Mouse (Mus musculus): ENCODE measurements at regions not wholly inside any gene's neighbourhood (a gene's known extent, or its start where the extent isn't known, plus 50 kb on each side); places are given as distances from the start of the nearest gene placed in this dataset.

GRCm38 (mm10) chr16:24218162-24218849 lies 175.0 kb upstream of the Lpp start:
- no peak for DNase-seq (ENCODE audit: low read depth, low spot score)

DNA sequence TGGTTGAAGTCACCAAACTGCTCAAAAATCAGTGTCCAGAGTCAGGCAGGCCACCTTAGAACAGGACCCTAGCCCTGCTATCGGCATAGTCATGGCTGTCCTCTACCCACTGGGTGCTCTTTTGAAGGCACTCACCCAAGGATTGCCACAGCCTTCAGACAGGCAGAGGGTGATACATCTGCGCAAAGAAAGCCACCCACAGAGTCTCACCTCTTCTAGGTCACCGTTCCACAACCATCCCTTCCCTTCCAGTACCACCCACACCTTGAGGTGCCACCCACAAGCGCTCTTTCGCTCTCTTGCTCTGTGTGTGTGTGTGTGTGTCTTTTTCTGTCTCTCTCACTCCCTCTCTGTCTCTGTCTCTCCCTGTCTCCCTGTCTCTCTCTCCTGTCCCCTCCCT lies 176.5 kb upstream of the Lpp start:
- DNase-seq (ENCODE audit: low read depth, low spot score): no peak

DNA sequence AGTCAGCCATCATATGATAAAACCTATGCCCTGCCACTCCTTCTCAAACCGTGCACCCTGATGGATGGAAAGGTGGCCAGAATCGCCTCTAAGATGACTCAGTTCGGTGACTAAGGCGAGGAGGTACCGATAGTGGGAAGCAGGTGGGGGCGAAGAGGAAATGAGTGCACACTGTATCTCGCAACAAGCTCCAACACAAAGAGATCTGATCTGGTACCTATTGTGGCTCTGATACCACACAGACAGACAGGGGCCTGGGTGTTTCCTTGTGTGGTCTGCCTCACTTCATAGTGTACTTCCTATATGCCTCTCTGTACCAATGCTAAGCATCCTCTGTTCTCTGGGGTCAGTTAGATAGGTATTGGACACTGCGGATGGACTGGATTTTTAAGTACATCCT lies 178.0 kb upstream of the Lpp start:
- DNase-seq (ENCODE audit: low read depth, low spot score): no peak

GRCm38 (mm10) chr16:24213577-24213976 lies 179.7 kb upstream of the Lpp start:
- DNase-seq (ENCODE audit: low read depth, low spot score): no peak

DNA sequence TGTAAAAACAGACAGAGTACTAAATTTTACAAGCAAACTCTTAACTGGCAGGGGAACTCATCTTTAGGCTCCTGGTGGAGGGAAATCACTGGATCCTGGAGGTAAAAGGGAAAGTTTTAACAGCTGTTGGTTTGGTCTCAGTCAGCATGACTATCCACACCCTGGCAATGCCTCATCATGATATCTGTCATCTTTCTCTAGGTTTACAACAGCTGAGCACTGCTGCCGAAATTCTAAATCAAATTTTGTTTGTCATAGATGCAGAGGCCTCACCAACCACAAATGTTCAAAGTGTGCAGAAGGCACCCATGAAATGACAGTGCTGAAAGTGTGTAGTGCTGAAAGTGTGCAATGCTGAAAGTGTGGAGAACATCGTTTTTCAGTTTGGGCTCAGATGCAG lies 180.6 kb upstream of the Lpp start:
- DNase-seq (ENCODE audit: low read depth, low spot score): no peak

GRCm38 (mm10) chr16:24211588-24211987 lies 181.7 kb upstream of the Lpp start:
- DNase-seq (ENCODE audit: low read depth, low spot score): no peak

DNA sequence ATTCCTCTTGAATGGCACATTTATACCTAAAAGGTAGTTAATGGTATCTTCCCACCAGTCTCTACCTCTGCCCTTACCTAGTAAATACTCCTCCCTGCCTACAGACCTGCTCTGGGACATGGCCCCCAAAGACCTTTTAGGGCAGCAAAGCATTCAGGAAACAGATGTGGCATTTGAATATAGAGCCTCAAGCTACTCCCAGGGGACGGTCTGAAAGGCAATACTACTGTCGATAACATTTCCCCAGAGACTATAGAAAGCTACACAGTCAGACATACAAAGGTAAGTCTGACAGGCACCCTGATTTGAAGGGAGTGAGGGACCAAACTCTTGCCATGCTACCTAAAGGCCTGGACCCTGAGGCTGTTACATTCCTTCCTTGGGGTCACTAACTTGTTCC lies 184.4 kb upstream of the Lpp start:
- no peak for DNase-seq (ENCODE audit: low read depth, low spot score)

DNA sequence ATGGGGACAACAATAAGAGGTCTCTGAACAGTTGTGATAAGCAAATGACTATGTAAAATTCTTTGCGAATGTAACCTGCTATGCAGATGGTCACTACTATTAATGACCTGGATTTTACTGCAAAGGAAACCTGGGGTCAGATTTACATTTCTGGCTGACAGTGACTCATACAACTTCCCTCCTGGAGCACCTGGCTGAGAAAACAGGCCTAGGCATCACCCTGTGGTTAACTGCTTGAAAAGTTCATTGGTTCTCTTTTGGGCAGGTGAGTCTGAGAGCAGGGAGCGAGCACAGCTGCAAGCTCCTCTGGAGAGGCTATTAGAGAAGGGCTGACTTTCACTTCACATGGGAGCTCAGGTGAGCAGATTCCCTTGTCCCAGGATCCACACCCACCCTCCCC lies 185.2 kb upstream of the Lpp start:
- no peak for DNase-seq (ENCODE audit: low read depth, low spot score)

DNA sequence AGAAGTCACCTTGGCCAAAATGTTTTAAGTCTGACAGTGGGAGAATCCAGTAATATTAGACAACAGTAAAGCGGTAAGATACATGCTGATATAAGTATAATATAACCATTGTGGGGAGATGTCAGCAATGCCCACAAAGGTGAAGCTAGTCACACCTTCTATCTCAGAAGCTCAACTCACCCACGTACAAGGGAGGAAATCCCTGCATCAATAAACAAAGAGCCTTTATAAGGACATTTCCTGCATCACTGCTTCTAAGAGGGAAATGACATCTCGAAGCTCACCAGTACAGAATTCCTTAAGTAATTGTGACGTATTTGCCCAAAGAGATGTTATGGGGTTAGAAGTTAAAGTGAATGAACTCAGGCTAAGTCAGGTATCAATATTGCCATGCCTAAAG lies 186.3 kb upstream of the Lpp start:
- no peak for DNase-seq (ENCODE audit: low read depth, low spot score)

- DNase-seq (ENCODE audit: low read depth, low spot score): no peak
Observed at GRCm38 (mm10) chr16:24206461-24206861, 186.8 kb upstream of the Lpp start.

- DNase-seq (ENCODE audit: low read depth, low spot score): no peak
Observed at GRCm38 (mm10) chr16:24205594-24205993, 187.7 kb upstream of the Lpp start.

DNA sequence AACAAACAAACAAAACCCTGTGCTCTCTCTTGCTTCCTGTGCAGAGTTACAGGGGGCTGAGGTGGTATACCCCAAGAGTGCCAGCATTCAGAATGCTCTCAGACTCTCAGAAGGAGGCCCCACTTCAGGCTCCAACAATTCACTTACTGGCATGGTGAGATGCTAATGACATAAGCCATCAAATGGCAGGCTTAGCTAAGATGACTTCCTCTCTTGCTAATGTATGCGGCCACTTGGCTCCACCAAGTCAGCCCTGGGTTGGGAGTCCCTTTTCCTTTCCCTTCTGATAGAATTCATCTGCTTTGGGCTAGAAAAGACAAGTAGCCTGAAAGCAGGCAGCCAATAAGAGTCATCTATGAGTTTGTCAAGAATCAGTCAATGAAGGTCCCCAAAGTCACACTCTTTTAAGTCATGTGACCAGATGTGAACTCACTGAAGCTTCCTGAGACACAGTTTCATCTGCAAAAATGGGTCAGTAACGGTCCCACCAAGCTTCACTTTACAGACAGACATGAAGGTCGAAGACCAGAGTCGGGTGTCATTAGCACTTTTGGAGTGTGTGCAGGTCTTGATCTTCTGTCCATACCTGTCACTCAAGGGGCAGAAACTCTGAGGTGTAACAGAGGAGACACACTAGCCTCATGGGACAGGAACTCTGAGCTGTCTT lies 189.1 kb upstream of the Lpp start:
- DNase-seq (ENCODE audit: low read depth, low spot score): no peak

- DNase-seq (ENCODE audit: low read depth, low spot score): no peak
Observed at GRCm38 (mm10) chr16:24202653-24203052, 190.7 kb upstream of the Lpp start.

GRCm38 (mm10) chr16:24201455-24201854 lies 191.9 kb upstream of the Lpp start:
- DNase-seq (ENCODE audit: low read depth, low spot score): no peak

GRCm38 (mm10) chr16:24200200-24200599 lies 193.1 kb upstream of the Lpp start:
- DNase-seq (ENCODE audit: low read depth, low spot score): no peak

GRCm38 (mm10) chr16:24199408-24200167 lies 193.7 kb upstream of the Lpp start:
- DNase-seq (ENCODE audit: low read depth, low spot score): no peak

GRCm38 (mm10) chr16:24198291-24198690 lies 195.0 kb upstream of the Lpp start:
- DNase-seq (ENCODE audit: low read depth, low spot score): no peak

DNA sequence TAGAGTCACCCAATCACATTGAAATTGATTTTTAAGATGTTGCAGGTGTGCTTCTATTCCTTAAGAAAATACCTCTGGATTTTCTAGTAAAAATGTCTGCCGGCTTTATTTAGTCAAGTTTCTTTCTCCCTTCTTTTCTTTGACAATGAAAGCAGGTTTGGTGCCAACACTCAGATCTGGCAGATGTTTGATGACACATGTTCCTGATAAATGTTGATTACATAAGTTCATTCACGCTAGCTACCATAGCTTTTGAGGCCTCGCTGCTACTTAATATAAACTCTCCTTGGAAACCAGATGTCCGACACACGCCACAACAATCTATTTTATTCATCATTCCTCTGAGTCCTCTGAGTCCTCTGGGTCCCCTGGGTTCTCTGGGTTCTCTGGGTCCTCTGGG lies 195.7 kb upstream of the Lpp start:
- no peak for DNase-seq (ENCODE audit: low read depth, low spot score)

DNA sequence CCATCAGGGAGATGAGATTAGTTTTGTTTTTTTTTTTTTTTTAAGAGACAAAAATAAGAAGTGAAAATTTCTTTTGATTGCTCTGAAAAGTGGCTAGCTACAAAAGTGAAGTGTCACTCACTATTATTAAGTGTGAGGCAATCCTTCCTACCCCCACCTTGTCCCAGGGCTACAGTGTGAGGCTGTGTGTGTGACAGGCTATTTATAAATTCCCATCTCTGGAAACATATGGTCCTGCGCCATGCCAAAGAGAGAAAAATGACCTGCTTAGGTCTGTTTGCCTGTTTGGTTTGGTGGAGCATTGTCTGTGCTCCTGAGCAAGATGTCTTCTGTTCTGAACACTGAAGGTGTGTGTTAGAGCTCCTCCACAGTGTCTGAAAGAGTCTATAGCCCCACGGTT lies 199.4 kb upstream of the Lpp start:
- DNase-seq (ENCODE audit: low read depth, low spot score): no peak

- DNase-seq (ENCODE audit: low read depth, low spot score): no peak
Observed at GRCm38 (mm10) chr16:24193251-24193873, 199.9 kb upstream of the Lpp start.

GRCm38 (mm10) chr16:24192013-24192412 lies 201.3 kb upstream of the Lpp start:
- no peak for DNase-seq (ENCODE audit: low read depth, low spot score)

GRCm38 (mm10) chr16:24187131-24187530 lies 198.5 kb upstream of the Bcl6 start:
- DNase-seq (ENCODE audit: low read depth, low spot score): no peak

All from ES-CJ7 (cell line).